Mouse (Mus musculus): ENCODE results near the gene Fth1.

GRCm38 (mm10) chr19:9992011-9992958 is 11.9 kb downstream of the Fth1 start:
- TF ChIP-seq CTCF (IDR thresholded peaks at IDR 0.05; ENCODE audit: control insufficient read depth, insufficient read depth, insufficient replicate concordance, low read depth, low read length) (no peak), POLR2A (IDR thresholded peaks at IDR 0.05; ENCODE audit: control insufficient read depth, low read depth, low read length) (no peak)

Measured in testis, adult 2 months (tissue).